Mouse (Mus musculus) layer of hippocampus, adult 2 months (tissue): ENCODE results near the gene Cyp19a1. TPM values are rescaled to one million over a fixed set of nuclear protein-coding genes. Genes with fewer than 3 reads are reported as not detected.

Experiments
- DNase-seq, 2 experiments: peaks; one replicate each; pipeline ENCODE4 v3.0.0; 2022; ENCODE audit warnings: low spot score in 2 of 2
- H3K27ac ChIP-seq: fragments of 200-600 bp; 2 replicates; pipeline ENCODE4 v1.8.1; 2022
- H3K4me3 ChIP-seq: fragments of 200-600 bp; 2 replicates; pipeline ENCODE4 v1.8.1; 2022; ENCODE audit warnings: mild to moderate bottlenecking
- CTCF ChIP-seq: fragments of 200-600 bp; conservative IDR thresholded peaks from 2 replicates; pipeline ENCODE4 v1.8.1; 2022; ENCODE audit warnings: antibody characterized with exemption, mild to moderate bottlenecking, moderate library complexity
- long read RNA-seq, 2 experiments: library from polyadenylated mRNA; stranded (forward); transcript quantifications; one replicate each; pipeline ENCODE4 v2.0.0; 2021; ENCODE audit warnings: borderline mapping rate in 2 of 2
- total RNA-seq, 2 experiments: library from RNA; stranded (reverse); gene quantifications; 2 replicates each; pipeline ENCODE4 v1.2.3; 2021

The Cyp19a1 gene
- total RNA-seq: 1 to 10 TPM in 1 of 2 experiments, under 1 TPM in 1; 0.39 to 1.2 TPM
- long read RNA-seq, experiment 1: 0 reads
- long read RNA-seq, experiment 2: 0 reads

DNA sequence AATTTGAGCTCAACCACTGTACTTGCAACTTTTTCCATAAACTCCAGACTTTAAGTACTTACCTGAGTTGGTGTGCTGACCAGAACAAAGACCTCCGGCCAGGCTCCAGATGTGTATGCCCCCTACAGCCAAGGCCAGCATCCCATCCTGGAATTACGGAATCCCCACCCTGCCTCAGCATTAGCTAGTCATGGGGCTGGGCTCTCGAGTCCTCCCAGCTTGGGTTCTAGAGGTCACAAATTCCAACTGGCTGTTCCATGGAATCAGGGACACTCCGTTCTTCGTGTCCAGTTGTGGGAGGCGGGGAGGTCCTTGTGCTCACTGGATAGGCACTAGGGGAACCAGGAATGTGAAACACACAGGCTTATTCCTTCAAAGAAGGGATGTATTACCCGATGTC is at the start of gene Cyp19a1:
Gene Cyp19a1, minus strand, starts transcription at position 101 of the 400 bp plus-strand sequence.
- TF ChIP-seq CTCF: no peak
- DNase-seq: no peak
- Histone ChIP-seq H3K4me3 (no peak within 1 kb of the TSS), H3K27ac (no peak within 1 kb of the TSS)

DNA sequence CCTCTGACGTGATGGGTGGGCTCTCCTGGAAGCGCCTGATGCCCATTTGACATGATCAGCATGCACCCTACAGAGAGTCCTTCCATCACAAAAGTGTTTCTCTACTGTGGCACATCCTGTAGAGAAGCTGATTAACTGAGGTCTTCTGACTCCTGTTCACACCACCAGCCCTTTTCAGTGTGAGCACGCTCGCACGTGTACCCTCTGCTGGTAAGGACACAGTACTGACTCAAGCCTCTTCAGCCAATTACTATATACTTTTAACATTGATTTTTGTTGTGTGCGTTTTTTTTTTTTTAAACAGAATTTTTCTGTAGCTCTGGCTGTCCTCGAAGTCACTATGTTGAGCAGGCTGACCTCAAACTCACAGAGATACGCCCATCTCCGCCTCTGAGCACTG is 48.5 kb upstream of the Cyp19a1 start:
- Histone ChIP-seq H3K4me3 (no peak overlapping the region), H3K27ac (no peak overlapping the region)
- peak; percentile 65 for TF ChIP-seq CTCF
- no peak for DNase-seq

DNA sequence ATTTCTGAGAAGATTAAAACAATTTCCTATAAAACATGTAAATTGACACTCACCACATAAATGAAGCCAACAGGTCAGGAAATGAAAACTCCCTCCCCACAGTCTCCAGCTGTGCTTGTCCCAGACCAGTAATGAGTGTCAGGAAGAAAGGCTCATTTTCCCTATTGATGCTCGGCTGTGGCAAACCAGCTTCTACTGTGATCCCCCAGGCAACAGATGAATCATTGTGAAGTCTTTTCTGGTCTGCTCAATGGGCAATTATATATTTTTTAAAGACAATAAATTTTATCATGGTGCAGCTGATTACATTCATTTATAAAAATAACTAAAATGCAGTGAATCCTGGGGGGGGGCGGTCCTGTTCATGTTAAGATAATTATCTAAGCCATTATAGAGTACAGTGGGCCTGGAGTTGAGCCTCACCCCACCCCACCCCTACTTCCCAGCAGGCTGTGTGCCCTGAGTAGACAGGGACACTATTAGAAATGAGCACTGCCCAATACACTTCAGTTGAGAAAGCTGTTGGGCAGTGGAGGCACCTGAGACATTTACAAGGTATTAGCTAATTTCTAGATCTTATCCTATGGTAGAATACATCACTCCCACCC is 40.9 kb upstream of the Cyp19a1 start:
- Histone ChIP-seq H3K27ac (no peak overlapping the region), H3K4me3 (no peak overlapping the region)
- DNase-seq: no peak
- TF ChIP-seq CTCF: no peak

DNA sequence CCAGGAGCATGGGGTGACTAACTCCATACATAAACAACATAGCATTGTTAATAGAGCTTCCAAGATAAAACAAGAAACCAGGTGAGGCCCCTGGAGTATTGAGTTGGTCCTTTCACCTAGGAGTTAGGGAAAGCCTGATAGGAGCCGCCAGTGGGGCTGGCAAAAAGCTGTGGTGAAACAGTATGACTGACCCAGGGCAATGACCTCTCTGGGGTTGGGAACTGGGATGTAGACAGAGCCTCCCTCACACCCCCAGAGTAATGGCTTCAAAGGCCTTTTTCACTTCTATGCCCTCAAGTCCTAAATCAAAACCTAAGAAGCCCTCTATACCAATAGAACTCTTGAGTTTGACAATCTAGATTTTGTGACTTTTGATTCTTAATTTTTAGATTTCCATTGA is 40.3 kb upstream of the Cyp19a1 start:
- no peak for DNase-seq
- no peak for TF ChIP-seq CTCF
- H3K27ac ChIP-seq: no peak overlapping the region
- H3K4me3 ChIP-seq: no peak overlapping the region

DNA sequence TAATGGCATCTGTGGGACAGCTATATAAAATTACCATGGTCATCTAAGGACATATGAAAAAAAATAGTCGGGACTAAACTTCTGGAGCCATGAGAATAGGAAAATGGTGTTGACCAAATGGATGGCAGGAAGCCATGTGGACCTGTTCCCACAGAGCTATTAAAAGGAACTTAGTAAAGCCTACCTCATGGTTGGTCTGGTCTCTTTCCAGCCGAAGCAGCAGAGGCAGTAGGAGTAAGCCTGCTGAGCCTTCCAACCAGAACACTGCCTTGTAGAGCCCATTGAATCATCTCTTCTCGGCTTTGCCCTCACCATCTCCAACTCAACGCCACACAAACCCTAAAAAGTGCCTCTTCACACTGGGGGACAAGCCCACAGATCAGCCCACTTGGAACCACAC is 33.3 kb upstream of the Cyp19a1 start:
- peak; percentile 42 to 51 for DNase-seq
- TF ChIP-seq CTCF: no peak
- Histone ChIP-seq H3K4me3 (no peak overlapping the region), H3K27ac (no peak overlapping the region)

DNA sequence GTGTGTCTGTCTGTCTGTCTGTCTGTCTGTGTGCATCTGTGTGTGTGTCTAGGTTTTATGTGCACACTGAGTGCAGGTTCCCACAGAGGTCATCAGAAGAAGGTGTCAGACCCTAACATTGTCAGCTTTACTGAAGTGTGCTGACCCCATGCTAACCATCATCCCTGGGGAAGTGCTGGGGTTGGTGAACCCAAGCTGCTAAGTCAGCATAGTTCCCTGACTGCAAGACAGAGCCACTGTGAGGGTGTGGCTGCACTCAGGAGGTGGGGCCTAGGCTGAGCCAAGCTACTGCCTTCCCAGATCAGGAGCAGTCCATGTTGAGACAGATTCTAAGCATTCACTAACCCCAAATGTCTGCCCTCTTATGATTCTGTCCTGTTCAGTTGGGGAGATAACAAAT is 31.9 kb upstream of the Cyp19a1 start:
- no peak for DNase-seq
- TF ChIP-seq CTCF: no peak
- Histone ChIP-seq H3K4me3 (no peak overlapping the region), H3K27ac (no peak overlapping the region)

DNA sequence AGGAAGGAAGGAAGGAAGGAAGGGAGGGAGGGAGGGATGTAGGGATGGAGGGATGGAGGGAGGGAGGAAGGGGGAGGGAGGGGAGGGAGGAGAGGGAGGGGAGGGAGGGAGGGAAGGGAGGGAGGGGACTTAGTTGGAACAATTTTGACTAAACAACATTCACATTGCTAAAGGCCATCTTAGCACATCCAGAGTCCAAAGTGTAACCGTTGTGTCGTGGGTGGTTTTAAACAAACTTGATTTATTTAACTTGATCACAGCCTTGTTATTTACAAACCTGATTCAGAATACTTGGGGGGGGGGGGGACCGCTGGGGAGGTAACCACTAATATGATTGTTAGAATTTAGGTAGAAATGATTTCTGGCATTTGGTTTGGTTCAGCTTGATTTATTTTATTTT is 31.5 kb upstream of the Cyp19a1 start:
- no peak for DNase-seq
- Histone ChIP-seq H3K4me3 (no peak overlapping the region), H3K27ac (no peak overlapping the region)
- TF ChIP-seq CTCF: no peak

DNA sequence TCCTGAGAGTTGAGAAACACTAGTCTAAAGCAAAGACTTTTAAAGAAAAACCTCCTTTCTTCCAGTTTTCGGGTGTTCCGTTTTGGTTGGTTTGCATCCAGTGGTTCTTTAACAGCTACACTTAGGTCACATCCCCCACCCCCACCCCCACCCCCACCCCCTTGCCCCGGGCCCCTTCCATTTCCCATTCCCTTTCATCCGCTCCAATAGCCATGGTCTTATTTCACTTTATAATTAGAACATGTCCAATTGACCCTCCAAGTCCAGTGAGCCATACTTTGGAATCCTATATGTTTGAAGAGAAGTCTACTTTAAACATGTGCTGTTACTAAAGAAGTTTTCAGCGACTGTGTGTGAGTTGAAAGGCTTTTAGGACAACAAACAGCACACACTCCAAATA is 19.9 kb upstream of the Cyp19a1 start:
- Histone ChIP-seq H3K4me3 (no peak overlapping the region), H3K27ac (no peak overlapping the region)
- TF ChIP-seq CTCF: no peak
- DNase-seq: no peak

DNA sequence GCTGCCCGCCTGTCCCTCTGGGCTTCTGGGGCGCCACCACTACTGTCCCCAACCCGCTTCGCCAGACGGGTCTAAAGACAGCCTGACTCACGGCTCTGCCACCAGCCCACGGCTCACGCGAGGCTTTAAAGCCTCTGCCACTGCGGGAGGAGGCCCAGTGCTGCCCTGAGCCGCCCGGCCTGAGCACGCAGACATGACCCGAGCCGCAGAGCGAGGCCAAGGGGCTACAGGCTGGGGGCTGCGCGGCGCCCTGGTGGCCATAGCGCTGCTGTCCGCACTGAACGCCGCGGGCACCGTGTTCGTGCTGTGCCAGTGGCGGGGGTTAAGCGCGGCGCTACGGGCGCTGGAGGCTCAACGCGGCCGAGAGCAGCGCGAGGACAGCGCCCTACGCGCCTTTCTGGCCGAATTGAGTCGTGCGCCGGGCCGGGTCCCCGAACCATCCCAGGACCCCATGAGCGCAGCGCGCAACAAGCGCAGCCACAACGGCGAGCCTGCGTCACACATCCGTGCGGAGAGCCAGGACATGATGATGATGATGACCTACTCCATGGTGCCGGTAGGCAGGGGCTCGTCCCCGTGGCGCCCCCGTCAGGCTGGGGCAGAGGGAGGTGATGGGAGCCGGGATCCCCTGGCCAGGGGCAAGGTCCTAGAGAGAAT is 18.5 kb upstream of the Cyp19a1 start, which contains the start of gene Gldn:
Gene Gldn, plus strand, starts transcription at position 156 of the 657 bp plus-strand sequence.
- Histone ChIP-seq H3K4me3 (peak within 1 kb of the TSS; percentile 61), H3K27ac (peak within 1 kb of the TSS; percentile 43)
- TF ChIP-seq CTCF: peak; percentile 52
- no peak for DNase-seq

DNA sequence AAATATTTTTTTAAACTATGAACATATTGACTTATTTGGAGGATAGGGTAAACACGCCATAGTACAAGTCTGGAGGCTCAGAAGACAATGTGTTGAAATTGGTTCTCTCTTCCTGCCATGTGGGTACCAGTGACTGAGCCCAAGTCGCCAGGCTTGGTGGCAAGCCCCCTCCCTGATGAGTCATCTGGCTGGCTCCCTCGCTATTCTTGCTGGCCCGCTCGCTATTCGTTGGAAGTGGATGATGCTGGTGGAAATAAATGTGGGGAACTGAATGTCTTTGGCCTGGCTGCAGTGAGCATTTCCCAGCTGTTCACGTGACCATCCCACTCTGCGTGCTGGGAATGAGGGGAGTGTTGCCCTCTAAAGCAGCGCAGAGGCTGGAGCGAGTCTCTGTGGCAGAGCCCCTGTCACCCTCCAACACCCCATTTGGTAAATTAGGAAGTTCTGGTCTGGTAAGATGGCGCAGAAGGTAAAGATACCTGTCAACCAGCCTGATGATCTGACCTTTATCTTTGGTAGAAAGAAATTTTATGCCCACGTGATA is 11.2 kb upstream of the Cyp19a1 start:
- Histone ChIP-seq H3K27ac (no peak overlapping the region), H3K4me3 (no peak overlapping the region)
- no peak for TF ChIP-seq CTCF
- peak in 1 of 2 experiments; percentile 7 for DNase-seq

DNA sequence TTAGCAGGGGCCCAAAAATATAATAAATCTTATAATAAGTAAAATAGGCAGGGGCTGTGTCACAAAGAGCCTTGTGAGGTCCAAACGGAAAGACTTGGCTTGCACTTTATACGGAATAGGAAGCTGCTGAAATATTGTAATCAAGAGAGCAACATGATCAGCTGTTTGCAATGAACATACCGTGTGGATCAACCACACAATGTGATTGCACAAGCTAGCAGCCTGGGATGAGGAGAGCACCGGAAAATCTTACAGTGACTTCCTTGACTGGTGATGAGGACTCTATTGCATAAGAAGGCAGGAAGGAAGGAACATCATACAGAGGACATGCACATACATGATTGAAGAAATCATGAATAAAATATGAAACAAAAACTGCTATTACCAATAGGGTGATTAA is 7.4 kb upstream of the Cyp19a1 start:
- no peak for TF ChIP-seq CTCF
- Histone ChIP-seq H3K27ac (no peak overlapping the region), H3K4me3 (no peak overlapping the region)
- no peak for DNase-seq

DNA sequence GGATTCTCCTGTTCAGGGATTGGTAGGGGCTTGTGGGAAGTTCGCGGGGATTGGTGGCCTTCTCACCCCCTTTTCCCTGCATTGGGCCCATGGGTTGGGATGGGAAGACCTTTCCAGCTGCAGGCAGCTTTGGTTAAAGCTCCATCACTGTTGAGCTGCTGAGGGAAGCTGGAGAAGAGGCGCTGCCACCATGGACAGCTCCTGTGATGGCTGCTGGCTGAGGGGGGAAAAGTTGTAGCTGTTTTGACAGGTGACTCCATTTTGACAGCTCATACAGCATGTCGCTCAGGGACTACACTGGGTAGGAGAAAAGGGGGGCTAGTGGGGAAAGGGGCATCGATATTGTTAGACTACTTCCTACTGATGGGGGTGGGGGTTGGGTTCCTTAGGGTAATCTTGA is 3.0 kb upstream of the Cyp19a1 start:
- no peak overlapping the region for H3K27ac ChIP-seq
- TF ChIP-seq CTCF: no peak
- no peak for DNase-seq
- no peak overlapping the region for H3K4me3 ChIP-seq

DNA sequence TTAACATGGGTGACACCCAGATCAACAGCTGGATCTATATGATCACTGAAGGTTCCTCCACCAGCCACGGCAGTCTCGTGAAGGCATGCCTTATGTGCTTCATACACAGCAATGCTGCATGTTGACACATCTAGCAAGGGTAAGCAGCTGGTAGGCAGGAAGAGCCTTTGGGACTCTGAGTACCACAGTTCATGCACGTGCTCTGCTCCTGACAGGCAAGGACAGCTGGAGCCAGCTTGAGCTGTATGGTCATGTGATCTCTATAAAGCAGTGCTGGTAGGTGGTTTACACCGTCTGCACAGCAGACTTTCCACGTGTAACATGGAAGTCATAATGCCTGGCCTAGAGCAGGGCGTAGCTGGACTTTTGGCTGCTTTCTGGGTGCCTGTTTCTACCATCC is 2.1 kb upstream of the Cyp19a1 start:
- no peak for TF ChIP-seq CTCF
- Histone ChIP-seq H3K4me3 (no peak overlapping the region), H3K27ac (no peak overlapping the region)
- no peak for DNase-seq

DNA sequence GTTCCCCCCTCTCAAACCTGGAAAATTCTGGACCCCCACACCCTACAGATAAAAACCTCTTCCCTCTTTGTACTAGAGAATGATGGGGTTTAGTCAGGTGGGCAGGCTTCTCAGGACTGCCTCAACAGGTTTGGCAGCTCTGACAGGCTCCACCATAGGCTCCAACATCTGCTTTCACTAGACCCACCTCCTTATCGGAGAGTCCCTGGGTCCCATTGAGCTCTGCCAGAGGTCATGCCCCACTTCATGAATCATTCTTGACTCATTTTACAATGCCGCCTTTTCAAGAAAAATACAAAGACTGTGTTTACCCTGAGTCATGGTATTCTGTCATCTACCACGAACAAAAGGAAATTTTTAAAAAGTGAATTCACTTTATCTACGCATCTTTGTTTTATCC is 3.2 kb downstream of the Cyp19a1 start:
- H3K4me3 ChIP-seq: no peak overlapping the region
- no peak for DNase-seq
- TF ChIP-seq CTCF: no peak
- no peak overlapping the region for H3K27ac ChIP-seq
